Mouse (Mus musculus): ENCODE results near the gene Adnp. TPM values are rescaled to one million over a fixed set of nuclear protein-coding genes. Genes with fewer than 3 reads are reported as not detected.

Gene Adnp
- polyA plus RNA-seq (2015; fragmentation: Nextera tagmentation; extraction: Ambion mirVana), result 1.8 TPM in 2 replicates

- Histone ChIP-seq H3K4me1 (peaks cover 33% of the 10 kb centered on the region), H3K9ac (peak within 1 kb of the TSS; percentile 100), H3K27me3 (replicated peaks) (no peaks in the 10 kb centered on the region), H3K4me2 (peak within 1 kb of the TSS; percentile 89), H3K4me3 (peak within 1 kb of the TSS; percentile 99), H3K36me3 (peaks cover 67% of the 10 kb centered on the region), H3K27ac (replicated peaks) (peak within 1 kb of the TSS; percentile 99), H3K9me3 (no peaks in the 10 kb centered on the region)
- peak; percentile 85 for ATAC-seq (ENCODE audit: extremely low read depth, insufficient number of reproducible peaks, low FRiP score, low TSS enrichment)
- under 1% methylated on average over 70 of the region's 89 CpGs for WGBS
Measured at GRCm38 (mm10) chr2:168206725-168207644, at the start of gene Adnp. Gene Adnp, minus strand, starts transcription at chr2:168207112.

- no peak overlapping the region for H3K9ac ChIP-seq
- H3K27ac ChIP-seq (replicated peaks), result no peak overlapping the region
- WGBS, result 73% methylated on average over 3 of the region's 3 CpGs
- H3K36me3 ChIP-seq, result no peaks in the 10 kb centered on the region
- H3K4me3 ChIP-seq, result no peak overlapping the region
- H3K4me2 ChIP-seq, result no peak overlapping the region
- ATAC-seq (ENCODE audit: extremely low read depth, insufficient number of reproducible peaks, low FRiP score, low TSS enrichment), result no peak
- no peaks in the 10 kb centered on the region for H3K4me1 ChIP-seq
- peaks cover 97% of the 10 kb centered on the region for H3K27me3 ChIP-seq (replicated peaks)
- no peaks in the 10 kb centered on the region for H3K9me3 ChIP-seq
Measured at GRCm38 (mm10) chr2:168256506-168256905, 49.6 kb upstream of the Adnp start.

- H3K27ac ChIP-seq (replicated peaks), result no peak overlapping the region
- H3K9me3 ChIP-seq, result no peaks in the 10 kb centered on the region
- no peaks in the 10 kb centered on the region for H3K4me1 ChIP-seq
- no peak overlapping the region for H3K4me2 ChIP-seq
- H3K4me3 ChIP-seq, result no peak overlapping the region
- H3K27me3 ChIP-seq (replicated peaks), result peaks cover 86% of the 10 kb centered on the region
- ATAC-seq (ENCODE audit: extremely low read depth, insufficient number of reproducible peaks, low FRiP score, low TSS enrichment), result no peak
- H3K9ac ChIP-seq, result no peak overlapping the region
- no peaks in the 10 kb centered on the region for H3K36me3 ChIP-seq
- WGBS, result 12% methylated on average over 7 of the region's 7 CpGs
Measured at GRCm38 (mm10) chr2:168253822-168254221, 46.9 kb upstream of the Adnp start.

GRCm38 (mm10) chr2:168252639-168253292, 45.9 kb upstream of the Adnp start:
- Histone ChIP-seq H3K4me3 (no peak overlapping the region), H3K27ac (replicated peaks) (no peak overlapping the region), H3K4me2 (no peak overlapping the region), H3K9me3 (no peaks in the 10 kb centered on the region), H3K36me3 (no peaks in the 10 kb centered on the region), H3K27me3 (replicated peaks) (peaks cover 85% of the 10 kb centered on the region), H3K4me1 (no peaks in the 10 kb centered on the region), H3K9ac (no peak overlapping the region)
- no peak for ATAC-seq (ENCODE audit: extremely low read depth, insufficient number of reproducible peaks, low FRiP score, low TSS enrichment)
- 10% methylated on average over 16 of the region's 16 CpGs for WGBS

- no peaks in the 10 kb centered on the region for H3K4me1 ChIP-seq
- H3K36me3 ChIP-seq, result no peaks in the 10 kb centered on the region
- no peaks in the 10 kb centered on the region for H3K9me3 ChIP-seq
- no peak for ATAC-seq (ENCODE audit: extremely low read depth, insufficient number of reproducible peaks, low FRiP score, low TSS enrichment)
- 19% methylated on average over 8 of the region's 8 CpGs for WGBS
- no peak overlapping the region for H3K27ac ChIP-seq (replicated peaks)
- H3K4me2 ChIP-seq, result no peak overlapping the region
- no peak overlapping the region for H3K4me3 ChIP-seq
- H3K27me3 ChIP-seq (replicated peaks), result peaks cover 85% of the 10 kb centered on the region
- no peak overlapping the region for H3K9ac ChIP-seq
Measured at GRCm38 (mm10) chr2:168250270-168250669, 43.4 kb upstream of the Adnp start.

- Histone ChIP-seq H3K27me3 (replicated peaks) (peaks cover 85% of the 10 kb centered on the region), H3K4me1 (no peaks in the 10 kb centered on the region)
- 21% methylated on average over 2 of the region's 2 CpGs for WGBS
Measured at GRCm38 (mm10) chr2:168248856-168249245, 41.9 kb upstream of the Adnp start.

GRCm38 (mm10) chr2:168248167-168248855, 41.4 kb upstream of the Adnp start:
- no peak overlapping the region for H3K9ac ChIP-seq
- no peaks in the 10 kb centered on the region for H3K9me3 ChIP-seq
- peaks cover 81% of the 10 kb centered on the region for H3K27me3 ChIP-seq (replicated peaks)
- no peaks in the 10 kb centered on the region for H3K36me3 ChIP-seq
- H3K4me3 ChIP-seq, result no peak overlapping the region
- H3K4me2 ChIP-seq, result no peak overlapping the region
- H3K27ac ChIP-seq (replicated peaks), result no peak overlapping the region
- no peak for ATAC-seq (ENCODE audit: extremely low read depth, insufficient number of reproducible peaks, low FRiP score, low TSS enrichment)
- no peaks in the 10 kb centered on the region for H3K4me1 ChIP-seq
- WGBS, result 50% methylated on average over 8 of the region's 8 CpGs

More at GRCm38 (mm10) chr2:168248856-168249245, 41.9 kb upstream of the Adnp start:
- no peak overlapping the region for H3K4me3 ChIP-seq
- no peak overlapping the region for H3K4me2 ChIP-seq
- no peak for ATAC-seq (ENCODE audit: extremely low read depth, insufficient number of reproducible peaks, low FRiP score, low TSS enrichment)
- H3K27ac ChIP-seq (replicated peaks), result no peak overlapping the region
- H3K9ac ChIP-seq, result no peak overlapping the region
- no peaks in the 10 kb centered on the region for H3K9me3 ChIP-seq
- H3K36me3 ChIP-seq, result no peaks in the 10 kb centered on the region

- Histone ChIP-seq H3K9ac (no peak overlapping the region), H3K4me1 (0 out of 2 replicates have a peak, but pooled peaks cover 6% of the 10 kb centered on the region), H3K36me3 (no peaks in the 10 kb centered on the region), H3K27ac (replicated peaks) (no peak overlapping the region), H3K4me2 (no peak overlapping the region), H3K9me3 (no peaks in the 10 kb centered on the region), H3K4me3 (no peak overlapping the region), H3K27me3 (replicated peaks) (peaks cover 64% of the 10 kb centered on the region)
- 31% methylated on average over 8 of the region's 8 CpGs for WGBS
- no peak for ATAC-seq (ENCODE audit: extremely low read depth, insufficient number of reproducible peaks, low FRiP score, low TSS enrichment)
Measured at GRCm38 (mm10) chr2:168245571-168245970, 38.7 kb upstream of the Adnp start.

- no peak overlapping the region for H3K27ac ChIP-seq (replicated peaks)
- H3K4me2 ChIP-seq, result no peak overlapping the region
- no peak overlapping the region for H3K4me3 ChIP-seq
- no peak for ATAC-seq (ENCODE audit: extremely low read depth, insufficient number of reproducible peaks, low FRiP score, low TSS enrichment)
- H3K4me1 ChIP-seq, result 0 out of 2 replicates have a peak, but pooled peaks cover 6% of the 10 kb centered on the region
- WGBS, result 59% methylated on average over 4 of the region's 4 CpGs
- peaks cover 58% of the 10 kb centered on the region for H3K27me3 ChIP-seq (replicated peaks)
- no peak overlapping the region for H3K9ac ChIP-seq
- H3K9me3 ChIP-seq, result peaks cover 15% of the 10 kb centered on the region
- no peaks in the 10 kb centered on the region for H3K36me3 ChIP-seq
Measured at GRCm38 (mm10) chr2:168243278-168243677, 36.4 kb upstream of the Adnp start.

GRCm38 (mm10) chr2:168242841-168243240, 35.9 kb upstream of the Adnp start:
- Histone ChIP-seq H3K27ac (replicated peaks) (no peak overlapping the region), H3K4me3 (no peak overlapping the region), H3K36me3 (no peaks in the 10 kb centered on the region), H3K4me1 (0 out of 2 replicates have a peak, but pooled peaks cover 6% of the 10 kb centered on the region), H3K9ac (no peak overlapping the region), H3K4me2 (no peak overlapping the region), H3K27me3 (replicated peaks) (peaks cover 54% of the 10 kb centered on the region), H3K9me3 (peaks cover 16% of the 10 kb centered on the region)
- ATAC-seq (ENCODE audit: extremely low read depth, insufficient number of reproducible peaks, low FRiP score, low TSS enrichment), result no peak

- H3K9me3 ChIP-seq, result peaks cover 21% of the 10 kb centered on the region
- no peak overlapping the region for H3K4me2 ChIP-seq
- H3K4me1 ChIP-seq, result 0 out of 2 replicates have a peak, but pooled peaks cover 6% of the 10 kb centered on the region
- H3K27me3 ChIP-seq (replicated peaks), result peaks cover 13% of the 10 kb centered on the region; the same call in 1 of the 2 replicates
- 78% methylated on average over 4 of the region's 4 CpGs for WGBS
- no peak overlapping the region for H3K4me3 ChIP-seq
- no peak overlapping the region for H3K27ac ChIP-seq (replicated peaks)
- H3K36me3 ChIP-seq, result peaks cover 15% of the 10 kb centered on the region
- no peak overlapping the region for H3K9ac ChIP-seq
- ATAC-seq (ENCODE audit: extremely low read depth, insufficient number of reproducible peaks, low FRiP score, low TSS enrichment), result no peak
Measured at GRCm38 (mm10) chr2:168238335-168238734, 31.4 kb upstream of the Adnp start.
